Mouse (Mus musculus): ENCODE measurements around the gene Peli1.

DNA sequence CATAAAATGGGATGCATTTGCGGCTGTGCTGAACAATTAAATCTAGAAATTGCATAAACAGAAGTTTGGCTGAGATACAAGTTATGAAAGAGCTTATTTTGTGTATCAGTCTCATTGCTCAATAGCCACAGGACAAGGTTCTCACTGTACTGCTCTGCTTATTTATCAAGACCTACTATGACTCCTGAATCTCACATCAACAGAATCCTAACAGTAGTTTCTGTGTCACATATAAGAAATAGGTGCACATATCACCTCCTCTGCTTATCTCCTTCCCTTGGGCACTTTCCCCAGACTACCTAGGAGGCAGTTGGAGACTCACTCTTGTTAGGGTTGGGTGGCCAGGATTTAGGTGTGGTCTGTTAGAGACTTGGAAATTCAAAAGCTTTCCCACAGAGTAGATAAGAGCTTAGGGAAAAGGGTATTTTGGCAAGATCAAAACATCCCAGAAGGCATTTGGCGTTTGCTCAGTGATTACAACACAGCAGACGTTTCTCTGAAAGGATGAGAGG is 11.2 kb upstream of the Peli1 start:
- TF ChIP-seq CTCF (IDR thresholded peaks at IDR 0.05; ENCODE audit: insufficient read depth, low read depth, low read length) (no peak), POLR2A (IDR thresholded peaks at IDR 0.05; ENCODE audit: insufficient read depth, low read depth, low read length) (no peak)

Data from olfactory bulb, adult 2 months (tissue).